Mouse (Mus musculus) right cerebral cortex, adult 18-20 months (tissue): ENCODE data around the gene Rhox9.
"Not testable (repeated sequence)": the region's sequence is repeated elsewhere in the genome, so short reads cannot be mapped to it uniquely, and the experiment has no call there.

Source experiments
- DNase-seq: peaks from one replicate; pipeline ENCODE4 v3.0.0; 2022; ENCODE audit warnings: mixed read lengths

The Rhox9 gene

DNA sequence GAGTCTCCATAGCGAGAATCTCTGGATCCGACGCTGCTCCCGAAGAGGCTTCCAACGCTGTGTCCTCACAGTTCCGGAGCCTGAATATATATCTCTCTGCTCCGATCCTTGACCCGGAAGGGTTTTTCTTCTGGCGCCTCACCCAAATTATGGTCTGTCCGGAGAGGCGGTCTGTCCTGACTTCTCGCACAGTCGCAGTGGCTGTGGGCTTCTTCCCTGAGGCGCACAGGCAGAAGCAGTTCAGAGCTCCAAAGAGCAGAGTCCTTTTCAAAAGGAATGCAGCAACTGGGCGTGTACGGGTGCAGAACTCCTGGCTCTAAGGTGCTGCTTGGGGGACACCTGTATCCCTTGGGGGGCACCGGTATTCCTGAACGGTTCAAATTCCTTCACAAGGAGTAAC, at the start of gene Rhox9:
TSS of gene Rhox9 (minus strand) at position 101 of the 400 bp plus-strand sequence.
- not testable (repeated sequence) for DNase-seq

DNA sequence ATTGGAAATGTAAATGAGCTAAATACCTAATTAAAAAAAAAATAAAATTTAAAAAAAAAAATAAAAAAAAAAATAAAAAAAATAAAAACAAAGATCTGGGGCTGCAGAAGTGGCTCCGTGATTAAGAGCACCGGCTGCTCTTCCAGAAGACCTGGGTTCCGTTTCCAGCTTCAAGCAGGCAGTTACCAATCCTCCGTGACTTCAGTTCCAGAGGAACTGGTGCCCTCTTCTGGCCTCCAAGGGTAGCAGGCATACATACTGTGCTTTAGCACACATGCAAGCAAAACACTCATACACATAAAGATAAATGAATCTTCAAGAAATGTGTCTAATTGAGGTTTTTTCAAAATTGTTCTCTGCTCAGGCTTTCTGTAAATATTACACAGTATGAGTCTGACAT, 14.7 kb upstream of the Rhox9 start:
- no peak for DNase-seq

DNA sequence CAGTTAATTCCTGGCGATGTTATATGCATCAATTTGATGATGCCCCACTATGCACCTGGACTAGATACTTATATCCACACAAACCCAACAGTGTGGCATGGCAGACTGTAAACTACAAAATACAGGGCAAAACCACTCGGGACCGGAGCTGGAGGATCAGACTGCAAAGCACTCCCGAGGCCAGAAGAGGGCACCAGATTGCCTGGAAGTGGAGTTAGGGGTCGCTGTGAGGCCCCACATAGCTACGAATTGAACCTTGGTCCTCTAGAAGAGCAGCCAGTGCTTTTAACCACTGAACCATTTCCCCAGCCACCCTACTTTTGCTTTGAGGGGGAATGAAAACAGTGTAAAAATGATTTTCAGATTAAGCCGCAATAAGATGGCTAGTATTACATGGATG, 7.0 kb upstream of the Rhox9 start:
- no peak for DNase-seq

DNA sequence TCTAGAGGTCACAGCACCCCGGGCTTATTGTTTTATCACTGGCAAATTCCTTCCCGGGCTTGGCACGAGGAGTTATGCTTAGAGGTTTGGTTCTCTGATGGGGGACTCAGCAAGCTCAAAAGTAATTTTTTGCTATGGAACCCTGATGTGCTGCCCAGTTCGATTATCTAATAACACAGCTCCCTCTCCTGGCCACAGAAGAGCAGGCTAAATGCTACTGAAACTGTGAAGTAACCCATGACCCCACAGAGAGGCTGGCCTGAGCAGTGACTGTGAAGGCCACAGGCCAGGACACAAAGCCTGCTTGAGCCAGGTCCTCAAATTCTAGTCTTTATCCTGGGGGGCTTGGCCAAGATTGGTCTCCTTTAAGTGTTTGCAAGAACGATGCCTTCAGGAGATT, 2.2 kb upstream of the Rhox9 start:
- no peak for DNase-seq

DNA sequence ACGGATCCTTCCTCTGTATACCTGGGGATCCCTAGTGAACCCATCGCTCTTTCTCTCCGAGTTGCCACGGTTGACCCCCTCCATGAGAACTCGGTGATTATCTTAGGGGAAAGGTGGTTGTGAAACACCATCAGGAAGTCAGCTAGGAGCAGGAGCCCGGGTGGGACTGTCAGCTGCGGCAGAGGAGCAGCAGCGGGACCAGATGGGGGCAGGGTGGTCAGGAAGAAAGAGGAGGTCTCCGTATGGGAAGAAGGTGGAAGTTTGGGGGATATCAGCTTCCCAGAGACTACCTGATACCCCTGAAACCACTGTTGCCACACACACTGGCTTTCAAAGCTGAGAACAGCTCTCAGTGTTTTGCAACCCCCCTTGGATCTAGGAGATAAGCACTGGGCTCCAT, 4.4 kb downstream of the Rhox9 start, which contains the start of gene Rhox7b:
TSS of gene Rhox7b (minus strand) at position 101 of the 400 bp plus-strand sequence.
- DNase-seq: not testable (repeated sequence)

DNA sequence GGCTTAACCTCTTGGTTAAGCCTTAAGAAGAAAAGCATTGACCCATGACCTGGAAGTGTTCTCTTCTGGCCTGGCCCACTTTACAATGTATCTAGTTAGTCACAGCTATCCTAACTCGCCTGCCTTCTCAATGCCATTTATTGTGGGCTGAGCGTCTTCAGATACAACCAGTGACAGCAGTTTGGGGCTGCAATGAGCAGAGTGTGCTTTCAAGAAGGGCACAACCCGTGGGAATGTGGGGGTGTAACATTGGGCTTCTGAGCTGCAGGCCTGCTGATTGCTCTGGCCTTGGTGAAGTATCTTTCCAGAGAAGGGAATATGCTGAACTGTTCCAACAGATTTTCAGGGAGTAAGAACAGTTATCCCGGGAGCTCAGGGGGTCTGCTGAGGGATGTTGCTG, 22.7 kb downstream of the Rhox9 start, which contains the start of gene Rhox8:
TSS of gene Rhox8 (minus strand) at position 101 of the 400 bp plus-strand sequence.
- DNase-seq: no peak

DNA sequence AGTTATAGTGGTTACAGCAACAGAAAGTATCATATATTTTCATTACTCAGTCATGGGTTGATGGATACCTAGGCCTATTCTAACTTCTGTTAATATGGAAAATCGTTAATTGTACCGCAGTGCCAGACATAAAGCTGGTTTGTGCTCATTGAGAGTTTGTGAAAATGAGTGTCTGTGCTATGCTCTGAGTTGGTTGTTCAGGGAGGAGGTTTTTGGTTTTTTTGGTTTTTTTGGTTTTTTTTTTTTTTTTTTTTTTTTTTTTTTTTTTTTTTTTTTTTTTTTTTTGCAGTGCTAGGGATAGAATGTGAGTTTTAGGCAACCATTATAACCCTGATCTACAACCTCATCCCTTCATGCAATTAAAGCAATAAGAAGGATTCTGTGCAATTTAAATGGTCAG, 29.9 kb downstream of the Rhox9 start:
- no peak for DNase-seq
